Mouse (Mus musculus): ENCODE results near the gene Car9.

GRCm38 (mm10) chr4:43497405-43497804, 9.4 kb upstream of the Car9 start:
- TF ChIP-seq POLR2A (IDR thresholded peaks at IDR 0.05; ENCODE audit: insufficient read depth, low read depth, low read length) (no peak), CTCF (IDR thresholded peaks at IDR 0.05; ENCODE audit: insufficient read depth, low read depth, low read length) (no peak)

All from olfactory bulb, adult 2 months (tissue).